In genomic region chr2:163055715-163056114, GRCm38 (mm10) we compare ENCODE assay signal across 10 mouse cellular contexts. TPM values are rescaled to one million over a fixed set of nuclear protein-coding genes. Genes with fewer than 3 reads are reported as not detected.
DNase-seq lines count a peak whose midpoint lies in the region; ATAC-seq and TF ChIP-seq lines count a peak whose summit lies in the region.
"Had no signal": no experiment of that assay in that cellular context is flagged by ENCODE, and none has a peak within 500 bp of the region (broad histone marks: within the 10 kb centered on the region; RNA-seq: fewer than 3 reads in every experiment).

No protein-coding gene starts in this region.

- no peak for DNase-seq in ES-E14 (ENCODE audit: low read depth, low spot score)
- no peak for DNase-seq in liver, postnatal 0 days
- DNase-seq in thymus, postnatal 0 days (ENCODE audit: low spot score): no peak
- DNase-seq in lung, adult 2 months: no peak
- no peak for DNase-seq in gastrocnemius, adult 18-20 months (ENCODE audit: low spot score)

- no peaks in the 10 kb centered on the region for H3K9me3 ChIP-seq in erythroblast, embryonic 14.5 days (ENCODE audit: control insufficient read depth, low read length)
- H3K9me3 ChIP-seq in ES-E14 (ENCODE audit: control insufficient read depth, insufficient read depth, low read depth, low read length): no peaks in the 10 kb centered on the region
- no peaks in the 10 kb centered on the region for H3K9me3 ChIP-seq in forebrain, embryonic 13.5 days (replicated peaks)
- no peaks in the 10 kb centered on the region for H3K9me3 ChIP-seq in liver, postnatal 0 days (ENCODE audit: low read length)

- TF ChIP-seq CTCF in liver, postnatal 0 days (IDR thresholded peaks at IDR 0.05; ENCODE audit: low read depth): no peak
- TF ChIP-seq CTCF in lung, adult 2 months (IDR thresholded peaks at IDR 0.05; ENCODE audit: insufficient read depth, low read length): no peak

- no peak for TF ChIP-seq EP300 in liver, postnatal 0 days (IDR thresholded peaks at IDR 0.05; ENCODE audit: low read depth)

- H3K27ac ChIP-seq in ES-E14 (ENCODE audit: insufficient read depth, low read depth, low read length, poor library complexity, severe bottlenecking): peak overlapping the region; percentile 92
- H3K27ac ChIP-seq in forebrain, embryonic 13.5 days: no peak overlapping the region
- H3K27ac ChIP-seq in liver, postnatal 0 days (ENCODE audit: low read depth): no peak overlapping the region

- no peak for ATAC-seq in erythroblast, adult 5-6 weeks (replicated peaks; ENCODE audit: low FRiP score, poor library complexity, severe bottlenecking)
- ATAC-seq in forebrain, embryonic 13.5 days: no peak
- ATAC-seq in liver, postnatal 0 days: no peak

- H3K4me2 ChIP-seq in forebrain, embryonic 13.5 days: peak overlapping the region; percentile 97
- peak overlapping the region; percentile 99 for H3K4me2 ChIP-seq in liver, postnatal 0 days (ENCODE audit: low read depth, low read length)

- peaks cover 68% of the 10 kb centered on the region for H3K4me1 ChIP-seq in erythroblast, embryonic 14.5 days (ENCODE audit: control insufficient read depth)
- H3K4me1 ChIP-seq in ES-E14 (ENCODE audit: control insufficient read depth in 2 of 2, insufficient read depth in 2 of 2, low read length in 2 of 2, poor library complexity in 1 of 2): peaks cover 4 to 5% of the 10 kb centered on the region in 2 experiments; a peak in 3 of 4 replicates
- peaks cover 27% of the 10 kb centered on the region for H3K4me1 ChIP-seq in forebrain, embryonic 13.5 days
- H3K4me1 ChIP-seq in liver, postnatal 0 days (ENCODE audit: insufficient read depth): peaks cover 37% of the 10 kb centered on the region
- H3K4me1 ChIP-seq in lung, adult 2 months (ENCODE audit: control insufficient read depth, insufficient read depth, low read length): no peaks in the 10 kb centered on the region

- H3K36me3 ChIP-seq in erythroblast, embryonic 14.5 days (ENCODE audit: control insufficient read depth): peaks cover 52% of the 10 kb centered on the region
- H3K36me3 ChIP-seq in ES-E14 (ENCODE audit: control insufficient read depth, insufficient read depth, low read length, poor library complexity, severe bottlenecking): peaks cover 19% of the 10 kb centered on the region
- H3K36me3 ChIP-seq in forebrain, embryonic 13.5 days (ENCODE audit: poor library complexity, severe bottlenecking): no peaks in the 10 kb centered on the region
- H3K36me3 ChIP-seq in liver, postnatal 0 days (replicated peaks; ENCODE audit: insufficient read depth, low read length): no peaks in the 10 kb centered on the region

- no peak for TF ChIP-seq POLR2A in lung, adult 2 months (IDR thresholded peaks at IDR 0.05; ENCODE audit: borderline replicate concordance, extremely low read depth, low read depth, low read length)

- in situ Hi-C loops in ES-E14 (cut with MboI; ENCODE audit: low sequenced_read_pairs in 2 of 2, unreplicated experiment in 2 of 2): no loop called here

- H3K9ac ChIP-seq in ES-E14 (ENCODE audit: insufficient read depth, low read depth, low read length, poor library complexity, severe bottlenecking): peak overlapping the region; percentile 98
- peak overlapping the region; percentile 75 for H3K9ac ChIP-seq in forebrain, embryonic 13.5 days
- peak overlapping the region; percentile 74 for H3K9ac ChIP-seq in liver, postnatal 0 days (replicated peaks)

- 28% methylated on average over 5 of the region's 5 CpGs for WGBS in forebrain, embryonic 13.5 days
- 21% methylated on average over 5 of the region's 5 CpGs for WGBS in liver, postnatal 0 days (ENCODE audit: insufficient replicate concordance)
- 16% methylated on average over 5 of the region's 5 CpGs for WGBS in lung, adult 2 months

- no peaks in the 10 kb centered on the region for H3K27me3 ChIP-seq in erythroblast, embryonic 14.5 days (ENCODE audit: control insufficient read depth)
- H3K27me3 ChIP-seq in forebrain, embryonic 13.5 days: no peaks in the 10 kb centered on the region
- no peaks in the 10 kb centered on the region for H3K27me3 ChIP-seq in liver, postnatal 0 days (ENCODE audit: insufficient read depth, low read length)

- H3K4me3 ChIP-seq in erythroblast, embryonic 14.5 days (replicated peaks): peak overlapping the region; percentile 73
- peak overlapping the region; percentile 94 to 97 for H3K4me3 ChIP-seq in ES-E14 (ENCODE audit: insufficient read depth in 1 of 2, low read depth in 1 of 2, low read length in 2 of 2, poor library complexity in 1 of 2, severe bottlenecking in 1 of 2)
- H3K4me3 ChIP-seq in forebrain, embryonic 13.5 days: peak overlapping the region; percentile 68
- H3K4me3 ChIP-seq in liver, postnatal 0 days (ENCODE audit: low read depth, low read length): peak overlapping the region; percentile 76
- no peak overlapping the region for H3K4me3 ChIP-seq in lung, adult 2 months (replicated peaks; ENCODE audit: extremely low read depth, low read depth, low read length)

TF ChIP-seq in ES-E14, 5 proteins besides CTCF, POLR2A, EP300 and RAD21:
- no peak for TF ChIP-seq MAFK (IDR thresholded peaks at IDR 0.05; ENCODE audit: insufficient read depth, low read depth, low read length)
- TF ChIP-seq HCFC1 (IDR thresholded peaks at IDR 0.05; ENCODE audit: borderline replicate concordance, insufficient read depth, low read length): no peak
- TF ChIP-seq ZC3H11A (IDR thresholded peaks at IDR 0.05; ENCODE audit: borderline replicate concordance, low read depth, low read length): no peak
- no peak for TF ChIP-seq CHD2 (IDR thresholded peaks at IDR 0.05; ENCODE audit: low read depth, low read length)
- TF ChIP-seq ZNF384 (IDR thresholded peaks at IDR 0.05; ENCODE audit: low read depth, low read length): no peak

RNA-seq across cellular contexts. Expression of gene Mybl2, which starts 1.2 kb away (rescaled TPM):
- polyA plus RNA-seq in erythroblast, embryonic 14.5 days (2012): 21.7 and 27.3 TPM in 2 replicates
- 9.2 and 22.2 TPM in 2 replicates for total RNA-seq in erythroblast, adult 5-6 weeks (2015; ENCODE audit: low replicate concordance)
- 35.9 and 65.1 TPM in 2 replicates for total RNA-seq in erythroblast, adult 5-6 weeks (2017; ENCODE audit: low replicate concordance)
- 281 and 391 TPM in 2 replicates for total RNA-seq in ES-E14 (2012; rRNA removed)
- 24.8 and 27.0 TPM in 2 replicates for polyA plus RNA-seq in forebrain, embryonic 13.5 days (2015; fragmentation: Nextera tagmentation; extraction: Ambion mirVana)
- 23.2 and 24.2 TPM in 2 replicates for polyA plus RNA-seq in liver, postnatal 0 days (2015; fragmentation: Nextera tagmentation; extraction: Ambion mirVana)
- polyA plus RNA-seq in thymus, postnatal 0 days (2015; fragmentation: Nextera tagmentation; extraction: Ambion mirVana): 26.9 and 27.5 TPM in 2 replicates
- 1.5 and 1.8 TPM in 2 replicates for polyA plus RNA-seq in lung, adult 2 months (2012; rRNA removed)
- under 1 TPM; 0.12 to 0.25 TPM for total RNA-seq in gastrocnemius, adult 18-20 months (2021)

RNA-seq across cellular contexts. Expression of gene Gtsf1l, which starts 31.9 kb away (rescaled TPM):
- not detected in 2 replicates for polyA plus RNA-seq in erythroblast, embryonic 14.5 days (2012)
- 2.9 TPM in 1 of 2 replicates, not detected in the other for total RNA-seq in erythroblast, adult 5-6 weeks (2015; ENCODE audit: low replicate concordance)
- not detected in 2 replicates for total RNA-seq in erythroblast, adult 5-6 weeks (2017; ENCODE audit: low replicate concordance)
- total RNA-seq in ES-E14 (2012; rRNA removed): 25.7 and 30.8 TPM in 2 replicates
- polyA plus RNA-seq in forebrain, embryonic 13.5 days (2015; fragmentation: Nextera tagmentation; extraction: Ambion mirVana): not detected in 2 replicates
- polyA plus RNA-seq in liver, postnatal 0 days (2015; fragmentation: Nextera tagmentation; extraction: Ambion mirVana): not detected in 2 replicates
- polyA plus RNA-seq in thymus, postnatal 0 days (2015; fragmentation: Nextera tagmentation; extraction: Ambion mirVana): not detected in 2 replicates
- polyA plus RNA-seq in lung, adult 2 months (2012; rRNA removed): 0.29 TPM in 1 of 2 replicates, not detected in the other
- total RNA-seq in gastrocnemius, adult 18-20 months (2021): not detected
- total RNA-seq: heart, postnatal 4 days had no signal
- polyA plus RNA-seq: spleen, adult 2 months had no signal

RNA-seq across cellular contexts. Expression of gene Ift52, which starts 38.6 kb away (rescaled TPM):
- polyA plus RNA-seq in erythroblast, embryonic 14.5 days (2012): 0.11 and 0.36 TPM in 2 replicates
- 6.7 and 16.7 TPM in 2 replicates for total RNA-seq in erythroblast, adult 5-6 weeks (2015; ENCODE audit: low replicate concordance)
- total RNA-seq in erythroblast, adult 5-6 weeks (2017; ENCODE audit: low replicate concordance): 5.4 and 13.5 TPM in 2 replicates
- 15.5 and 17.2 TPM in 2 replicates for total RNA-seq in ES-E14 (2012; rRNA removed)
- 44.8 and 48.9 TPM in 2 replicates for polyA plus RNA-seq in forebrain, embryonic 13.5 days (2015; fragmentation: Nextera tagmentation; extraction: Ambion mirVana)
- 18.4 and 19.5 TPM in 2 replicates for polyA plus RNA-seq in liver, postnatal 0 days (2015; fragmentation: Nextera tagmentation; extraction: Ambion mirVana)
- 54.7 and 59.2 TPM in 2 replicates for polyA plus RNA-seq in thymus, postnatal 0 days (2015; fragmentation: Nextera tagmentation; extraction: Ambion mirVana)
- 17.9 and 25.4 TPM in 2 replicates for polyA plus RNA-seq in lung, adult 2 months (2012; rRNA removed)
- total RNA-seq in gastrocnemius, adult 18-20 months (2021): 10 to 100 TPM; 15.7 to 16.7 TPM

Comparison
In these comparisons a context has a peak if more than half of its experiments do, and no peak if none do; other contexts are left out.
1. RNA of gene Ift52, which starts 38.6 kb away (polyA plus RNA-seq): 54.7 to 59.2 TPM in thymus, postnatal 0 days, 44.8 to 48.9 TPM in forebrain, embryonic 13.5 days, 17.9 to 25.4 TPM in lung, adult 2 months and 18.4 to 19.5 TPM in liver, postnatal 0 days; 0.11 to 0.36 TPM in erythroblast, embryonic 14.5 days; every median in the first group is over 10 times any median in the second.
2. Peak in every context shown above with its lines, with median percentiles within 50 percentile points of each other: H3K9ac ChIP-seq.